Mouse (Mus musculus): Measurements from ENCODE around the gene Aasdh.

DNA sequence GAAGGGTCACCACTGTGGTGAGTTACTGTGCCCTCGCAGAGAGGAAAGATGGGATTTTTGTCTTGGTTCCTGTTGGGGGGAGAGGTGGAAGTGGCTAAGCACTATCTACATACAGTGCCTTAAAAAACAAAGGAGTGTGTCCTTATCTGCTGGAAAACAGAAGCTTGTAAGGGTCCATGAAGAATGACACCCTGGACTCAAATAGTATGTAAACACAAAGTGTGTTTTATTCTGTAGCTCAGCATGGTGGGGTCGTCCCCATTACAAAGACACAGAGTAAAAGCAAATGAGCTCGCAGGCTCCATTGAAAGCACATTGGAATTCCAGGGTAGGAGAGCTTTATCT lies 813 bp upstream of the Aasdh start:
- TF ChIP-seq CTCF (IDR thresholded peaks at IDR 0.05; ENCODE audit: borderline replicate concordance, insufficient read depth, low read depth, low read length) = no peak
- no peak for TF ChIP-seq POLR2A (IDR thresholded peaks at IDR 0.05; ENCODE audit: borderline replicate concordance, insufficient read depth, low read length)
